Mouse (Mus musculus) left cerebral cortex, adult 11 months (tissue): ENCODE data around the gene Dnajc1.

Experiments
- DNase-seq: peaks from one replicate; pipeline ENCODE4 v3.0.0; 2022; ENCODE audit warnings: low spot score

The Dnajc1 gene

GRCm38 (mm10) chr2:18195691-18196396, 196.8 kb downstream of the Dnajc1 start:
- DNase-seq, result no peak

GRCm38 (mm10) chr2:18195285-18195684, 197.3 kb downstream of the Dnajc1 start:
- DNase-seq, result no peak

- no peak for DNase-seq
Observed at GRCm38 (mm10) chr2:18188367-18188766, 204.3 kb downstream of the Dnajc1 start.

GRCm38 (mm10) chr2:18183079-18183478, 209.6 kb downstream of the Dnajc1 start:
- no peak for DNase-seq

GRCm38 (mm10) chr2:18181631-18182030, 211.0 kb downstream of the Dnajc1 start:
- DNase-seq, result no peak

GRCm38 (mm10) chr2:18180323-18180722, 212.3 kb downstream of the Dnajc1 start:
- peak; percentile 21 for DNase-seq

GRCm38 (mm10) chr2:18176235-18176634, 216.4 kb downstream of the Dnajc1 start:
- DNase-seq, result no peak

- DNase-seq, result no peak
Observed at GRCm38 (mm10) chr2:18175234-18175633, 217.4 kb downstream of the Dnajc1 start.

- DNase-seq, result no peak
Observed at GRCm38 (mm10) chr2:18169174-18169948, 223.3 kb downstream of the Dnajc1 start.

GRCm38 (mm10) chr2:18165511-18165910, 227.1 kb downstream of the Dnajc1 start:
- no peak for DNase-seq

GRCm38 (mm10) chr2:18160992-18161391, 231.6 kb downstream of the Dnajc1 start:
- no peak for DNase-seq

- no peak for DNase-seq
Observed at GRCm38 (mm10) chr2:18159426-18159825, 233.2 kb downstream of the Dnajc1 start.

GRCm38 (mm10) chr2:18156131-18156530, 236.5 kb downstream of the Dnajc1 start:
- DNase-seq, result no peak
